Mouse (Mus musculus) left cerebral cortex, adult 2 months (tissue): ENCODE data around the gene Ccser1. TPM values are rescaled to one million over a fixed set of nuclear protein-coding genes. Genes with fewer than 3 reads are reported as not detected.

Experiments used
- DNase-seq, 2 experiments: peaks; one replicate each; pipeline ENCODE4 v3.0.0; 2021 to 2022; ENCODE audit warnings: low spot score in 2 of 2, mixed read lengths in 1 of 2; ENCODE audit errors: extremely low spot score in 1 of 2
- H3K27ac ChIP-seq: fragments of 200-600 bp; 2 replicates; pipeline ENCODE4 v1.8.1; 2022
- H3K4me3 ChIP-seq: fragments of 200-600 bp; 2 replicates; pipeline ENCODE4 v1.8.1; 2022
- CTCF ChIP-seq: fragments of 200-600 bp; IDR thresholded peaks from 2 replicates; pipeline ENCODE4 v1.8.1; 2022; ENCODE audit warnings: antibody characterized with exemption, mild to moderate bottlenecking, moderate library complexity
- intact Hi-C: fragments of 180-260 bp; cut with DNase I; formaldehyde crosslinking; loops from one replicate; pipeline ENCODE4 v1.15.1; 2025
- total RNA-seq, 2 experiments: library from RNA; stranded (reverse); gene quantifications; 2 replicates each; pipeline ENCODE4 v1.2.3; 2021

Ccser1 gene
- total RNA-seq, 2 experiments from 2014 or later: 34.2 to 36.0 TPM

DNA sequence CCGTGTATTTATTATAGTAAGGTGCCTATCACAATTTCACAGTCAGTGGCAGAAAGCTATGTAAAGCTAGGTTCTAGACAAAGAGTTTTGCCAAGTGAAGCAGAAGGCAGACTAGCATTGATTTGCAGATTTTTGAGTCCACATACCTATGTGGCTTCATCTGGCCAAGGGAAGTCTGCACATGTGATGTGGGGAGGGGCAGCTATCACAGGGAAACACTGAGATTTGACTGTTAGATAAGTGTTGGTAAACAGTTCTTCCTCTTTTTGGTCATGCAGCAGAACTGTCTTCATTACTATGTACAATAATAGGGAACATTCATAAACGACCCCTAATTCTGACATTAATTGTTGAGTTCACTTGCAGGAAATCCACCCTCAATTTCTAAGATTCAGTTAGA, 335.2 kb downstream of the Ccser1 start:
- Histone ChIP-seq H3K4me3 (no peak overlapping the region), H3K27ac (no peak overlapping the region)
- no peak for TF ChIP-seq CTCF
- DNase-seq: no peak
- intact Hi-C loops: no loop called here

GRCm38 (mm10) chr6:61521587-61521986, 341.5 kb downstream of the Ccser1 start:
- Histone ChIP-seq H3K27ac (no peak overlapping the region), H3K4me3 (no peak overlapping the region)
- intact Hi-C loops: no loop called here
- no peak for TF ChIP-seq CTCF
- no peak for DNase-seq

GRCm38 (mm10) chr6:61522108-61522507, 342.0 kb downstream of the Ccser1 start:
- Histone ChIP-seq H3K4me3 (no peak overlapping the region), H3K27ac (no peak overlapping the region)
- intact Hi-C loops: no loop called here
- TF ChIP-seq CTCF: no peak
- DNase-seq: no peak

DNA sequence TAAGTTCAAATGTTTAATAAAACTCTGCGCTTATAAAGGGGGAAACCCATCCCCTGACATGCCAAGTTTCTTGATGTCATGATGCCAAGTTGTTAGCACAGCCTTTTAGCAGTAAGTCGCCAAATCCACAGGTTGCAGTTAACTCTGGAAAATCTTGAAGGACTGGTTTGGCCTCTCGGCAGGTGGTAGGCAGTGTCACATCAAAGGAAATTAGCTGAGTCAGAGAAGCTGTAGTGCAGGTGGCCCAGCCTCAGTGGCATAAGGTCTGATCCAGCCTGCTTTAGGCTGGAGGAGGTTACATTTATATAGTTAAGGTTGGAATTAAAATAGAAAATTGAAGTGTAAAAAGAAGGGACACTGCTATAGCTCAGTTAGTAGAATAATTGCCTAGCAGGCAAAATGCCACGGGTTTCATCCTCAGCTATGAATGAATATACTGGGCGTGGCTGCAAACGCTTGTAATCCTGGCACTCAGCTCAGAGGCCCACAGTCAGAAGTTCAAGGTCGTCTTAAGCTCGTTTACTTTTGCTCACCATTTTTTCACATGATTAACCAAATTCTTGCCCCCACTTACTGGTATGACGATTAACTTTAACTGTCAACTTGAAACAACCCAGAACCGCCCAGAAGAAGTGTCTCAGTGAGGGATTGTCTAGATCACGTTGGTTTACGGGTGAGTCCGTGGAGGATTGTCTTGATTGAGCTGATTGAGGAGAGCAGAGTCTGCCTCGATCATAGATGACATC, 343.8 kb downstream of the Ccser1 start:
- Histone ChIP-seq H3K4me3 (no peak overlapping the region), H3K27ac (no peak overlapping the region)
- intact Hi-C loops: no loop called here
- DNase-seq: no peak
- no peak for TF ChIP-seq CTCF

- no peak for TF ChIP-seq CTCF
- no peak overlapping the region for H3K27ac ChIP-seq
- no peak for DNase-seq
Observed at GRCm38 (mm10) chr6:61540732-61541131, 360.6 kb downstream of the Ccser1 start.

GRCm38 (mm10) chr6:61543459-61544044, 363.4 kb downstream of the Ccser1 start:
- intact Hi-C loops: no loop called here
- no peak for DNase-seq
- no peak overlapping the region for H3K27ac ChIP-seq
- no peak for TF ChIP-seq CTCF
- H3K4me3 ChIP-seq: no peak overlapping the region

More at GRCm38 (mm10) chr6:61540732-61541131, 360.6 kb downstream of the Ccser1 start:
- intact Hi-C loops: no loop called here
- H3K4me3 ChIP-seq: no peak overlapping the region

DNA sequence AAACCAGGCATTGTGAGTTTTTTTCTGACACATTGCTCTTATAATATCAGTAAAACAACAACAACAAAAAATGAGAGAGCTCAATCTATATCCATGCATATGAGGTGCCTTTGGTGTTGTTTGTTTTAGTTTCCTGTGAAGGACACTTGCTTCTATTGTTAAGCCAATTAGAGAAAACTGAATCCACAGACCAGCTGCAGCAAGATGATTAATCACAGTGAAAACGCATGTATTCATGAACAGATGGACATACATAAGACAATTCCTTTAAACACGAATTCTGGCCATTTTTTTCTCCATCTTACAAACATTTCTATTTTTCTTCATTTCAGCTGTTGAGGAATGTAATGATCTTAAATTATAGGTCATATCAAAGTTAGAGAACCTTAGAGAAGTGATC, 387.4 kb downstream of the Ccser1 start:
- no peak for DNase-seq
- Histone ChIP-seq H3K4me3 (no peak overlapping the region), H3K27ac (no peak overlapping the region)
- TF ChIP-seq CTCF: no peak
- intact Hi-C loops: no loop called here

DNA sequence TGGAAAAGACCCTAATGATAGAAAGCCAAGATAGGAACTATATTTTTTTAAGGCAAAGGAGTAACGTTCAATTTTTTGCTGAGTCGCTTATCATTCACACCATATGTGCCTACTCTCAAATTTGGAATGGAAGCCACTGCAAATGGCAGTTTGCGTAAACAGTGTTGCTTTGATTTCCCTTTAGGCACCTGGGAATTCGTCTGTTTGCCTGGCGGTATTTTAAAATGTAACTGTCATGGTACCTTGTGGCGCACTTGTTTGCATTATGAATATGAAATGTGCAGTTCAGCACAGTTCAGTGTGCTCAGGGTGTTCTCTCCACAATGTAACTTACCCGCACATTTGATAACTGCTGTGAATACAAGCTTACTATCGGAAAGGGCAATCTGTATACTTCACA, 387.8 kb downstream of the Ccser1 start:
- intact Hi-C loops: no loop called here
- no peak for DNase-seq
- H3K4me3 ChIP-seq: no peak overlapping the region
- H3K27ac ChIP-seq: no peak overlapping the region
- no peak for TF ChIP-seq CTCF

GRCm38 (mm10) chr6:61581696-61582095, 401.6 kb downstream of the Ccser1 start:
- no peak overlapping the region for H3K27ac ChIP-seq
- no peak for DNase-seq
- TF ChIP-seq CTCF: no peak
- intact Hi-C loops: no loop called here
- H3K4me3 ChIP-seq: no peak overlapping the region

DNA sequence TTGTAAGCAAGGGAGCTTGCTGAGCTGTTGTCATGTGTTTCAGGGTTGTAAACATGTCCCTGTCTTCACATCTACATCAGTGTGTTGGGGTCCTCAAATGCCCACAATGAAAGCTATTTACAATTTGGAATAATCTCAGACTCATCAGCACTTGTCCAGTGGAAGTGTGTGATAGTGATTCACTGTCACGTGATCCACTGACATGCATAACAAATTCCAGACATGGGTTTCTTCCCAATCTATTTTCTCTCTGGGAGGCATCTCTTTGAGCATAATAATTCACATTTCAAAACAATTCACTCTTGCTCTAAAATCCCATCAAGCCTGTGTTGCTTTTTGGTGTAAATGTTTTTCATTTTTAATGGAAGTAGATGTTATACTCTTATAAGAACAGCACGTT, 408.9 kb downstream of the Ccser1 start:
- no peak for TF ChIP-seq CTCF
- intact Hi-C loops: no loop called here
- no peak for DNase-seq
- H3K27ac ChIP-seq: no peak overlapping the region
- no peak overlapping the region for H3K4me3 ChIP-seq

- DNase-seq: no peak
- Histone ChIP-seq H3K4me3 (no peak overlapping the region), H3K27ac (no peak overlapping the region)
- intact Hi-C loops: no loop called here
- TF ChIP-seq CTCF: no peak
Observed at GRCm38 (mm10) chr6:61601911-61602310, 421.8 kb downstream of the Ccser1 start.

DNA sequence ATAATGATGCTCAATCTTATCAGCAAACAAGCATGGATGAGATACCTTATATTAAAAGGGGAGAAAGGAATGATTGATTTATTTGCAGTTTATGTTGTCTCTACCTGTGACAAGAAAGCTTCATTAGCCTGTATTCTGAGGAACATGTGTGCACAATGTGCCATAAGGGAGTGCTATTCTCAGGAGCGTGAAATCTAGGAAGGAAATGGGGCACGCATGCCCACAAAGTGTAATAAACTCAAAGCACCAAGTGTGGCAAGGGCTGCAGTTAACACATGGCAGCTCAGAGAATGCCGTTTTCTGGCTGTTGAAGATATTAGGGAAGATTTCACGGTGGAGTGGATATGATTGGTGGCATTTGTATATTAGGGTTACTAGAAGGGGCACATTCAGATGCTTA, 434.8 kb downstream of the Ccser1 start:
- TF ChIP-seq CTCF: no peak
- Histone ChIP-seq H3K27ac (no peak overlapping the region), H3K4me3 (no peak overlapping the region)
- no peak for DNase-seq
- intact Hi-C loops: no loop called here

DNA sequence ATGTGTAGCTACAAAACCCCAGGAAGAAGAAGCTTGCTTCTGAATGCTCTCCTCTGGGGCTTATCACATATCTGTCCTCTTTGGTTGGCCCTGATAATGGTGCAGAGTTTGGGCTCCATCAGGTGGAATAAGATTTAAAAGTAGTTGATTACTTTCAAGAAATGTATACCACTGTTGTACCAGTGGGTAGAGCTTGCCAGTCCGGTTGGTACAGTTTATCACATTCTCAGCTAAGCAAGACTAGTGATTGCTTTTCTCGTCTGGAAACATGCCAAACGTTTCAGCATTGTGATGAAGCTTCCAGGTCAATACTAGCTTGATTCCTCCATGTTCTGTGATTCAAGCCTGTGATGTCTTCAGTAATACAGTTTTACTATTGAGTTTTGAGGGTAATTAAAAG, 441.6 kb downstream of the Ccser1 start:
- Histone ChIP-seq H3K27ac (no peak overlapping the region), H3K4me3 (no peak overlapping the region)
- TF ChIP-seq CTCF: no peak
- DNase-seq: no peak
- intact Hi-C loops: no loop called here
